Mouse (Mus musculus) embryonic stem cell, embryonic (primary cell): Measurements from ENCODE around the gene Izumo1.

Experiments used
- CTCF ChIA-PET, 4 experiments: fragments of 300-600 bp in 2 of 4; fragments of 350-600 bp in 2 of 4; sonication (Branson Sonifier 250); formaldehyde crosslinking; loops; one replicate each; lab custom pipeline; 2022; ENCODE audit warnings: inconsistent platforms in 2 of 4; lab: Charles Lee
- POLR2A ChIA-PET, 4 experiments: fragments of 300-600 bp in 2 of 4; fragments of 350-600 bp in 2 of 4; sonication (Branson Sonifier 250); formaldehyde crosslinking; loops; one replicate each; lab custom pipeline; 2022; ENCODE audit warnings: antibody characterized with exemption in 4 of 4, inconsistent platforms in 1 of 4; lab: Charles Lee

Izumo1 gene

GRCm38 (mm10) chr7:45667761-45668160, 46.1 kb downstream of the Izumo1 start:
- CTCF ChIA-PET = interaction anchor here in 2 of 4 experiments (1.1 to 2.2 kb wide), 4 partner anchors 17 to 219 kb away, joined by 3 to 6 read pairs (median 4); partner anchors contain the start of gene Fut1 (in 1 of the 2)

DNA sequence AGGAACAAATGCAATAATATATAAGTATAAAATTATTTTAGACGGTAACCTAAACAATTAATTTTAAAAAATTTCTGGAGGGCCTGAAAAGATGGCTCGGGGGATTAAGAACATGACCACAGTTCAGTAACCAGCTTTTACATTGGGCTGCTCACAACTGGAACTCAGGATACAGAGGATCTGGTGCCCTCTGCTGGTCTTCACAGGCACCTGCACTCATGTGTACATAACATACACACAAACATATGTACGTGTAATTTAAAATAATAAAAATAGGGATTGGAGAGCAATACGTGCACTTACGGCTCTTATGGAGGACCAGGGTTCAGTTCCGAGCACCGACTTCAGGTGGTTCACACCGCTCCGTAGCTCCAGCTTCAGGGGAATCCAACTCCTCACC, 47.3 kb downstream of the Izumo1 start:
- ChIA-PET CTCF (interaction anchor here (0.6 to 3.6 kb wide), 38 partner anchors 9 to 902 kb away, joined by 3 to 21 read pairs (median 4); partner anchors contain the start of genes Ntn5 (in 2 of the 4) and Fut1 (in 1 of the 4)), POLR2A (interaction anchor here in 3 of 4 experiments (0.5 to 2.2 kb wide), 12 partner anchors 13 to 699 kb away, joined by 3 to 13 read pairs (median 4); partner anchors contain the start of genes Ntn5 (in 1 of the 3) and Snrnp70 (in 1 of the 3))

More at GRCm38 (mm10) chr7:45667761-45668160, 46.1 kb downstream of the Izumo1 start:
- POLR2A ChIA-PET = interaction anchor here in 2 of 4 experiments (0.7 to 3.0 kb wide), 5 partner anchors 15 to 124 kb away, joined by 3 to 10 read pairs (median 4); partner anchors contain the start of gene Sphk2 (in 1 of the 2)

GRCm38 (mm10) chr7:45677627-45678295, 56.1 kb downstream of the Izumo1 start:
- POLR2A ChIA-PET = interaction anchor here in 3 of 4 experiments (0.6 to 2.2 kb wide), 6 partner anchors 12 to 108 kb away, joined by 3 to 9 read pairs (median 3); partner anchors contain the start of genes Fut2 (in 2 of the 3) and Sphk2 (in 1 of the 3)
- CTCF ChIA-PET = interaction anchor here in 2 of 4 experiments (0.6 to 1.3 kb wide), 4 partner anchors 9 to 82 kb away, joined by 3 to 6 read pairs (median 3); partner anchors contain the start of gene Fut2 (in 1 of the 2)
